Mouse (Mus musculus) liver, postnatal 0 days (tissue): ENCODE measurements at regions not wholly inside any gene's neighbourhood (a gene's known extent, or its start where the extent isn't known, plus 50 kb on each side); places are given as distances from the start of the nearest gene placed in this dataset.

Experiments used
- CTCF ChIP-seq: sonication (generic); IDR thresholded peaks from 2 replicates; pipeline ENCODE4 v1.5.1; 2016; ENCODE audit warnings: antibody characterized with exemption, low read depth
- EP300 ChIP-seq: IDR thresholded peaks from 2 replicates; pipeline ENCODE4 v1.6.1; 2016; ENCODE audit warnings: antibody characterized with exemption, low read depth, mild to moderate bottlenecking

DNA sequence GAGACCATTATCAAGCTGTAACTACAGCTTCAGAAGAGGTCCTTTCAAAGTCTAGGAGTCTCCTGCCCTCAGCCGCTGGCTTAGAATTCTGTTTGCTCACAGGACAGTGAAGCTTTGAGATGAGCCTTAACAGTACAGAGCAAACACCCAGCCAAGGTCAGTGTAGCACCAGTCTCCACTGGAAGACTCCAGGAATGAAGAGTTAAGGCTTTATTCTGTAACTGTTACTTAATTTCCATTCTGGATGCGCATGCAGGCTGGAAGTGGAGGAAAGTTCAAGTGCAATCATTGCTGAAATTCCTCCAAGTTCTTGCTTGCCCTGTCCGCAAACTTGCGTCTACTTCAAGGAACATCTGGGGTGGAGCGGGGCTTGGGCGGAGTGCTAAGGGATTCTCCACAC lies 106.6 kb downstream of the Mrm1 start:
- TF ChIP-seq CTCF, result no peak
- TF ChIP-seq EP300, result no peak
